12 mouse cellular contexts compared by ENCODE assay signal in genomic region chr10:67061823-67062222, GRCm38 (mm10). TPM values are rescaled to one million over a fixed set of nuclear protein-coding genes. Genes with fewer than 3 reads are reported as not detected.
A peak's percentile ranks its signal among the peaks of the same experiment; 100 is the strongest.
DNase-seq lines count a peak whose midpoint lies in the region; ATAC-seq and TF ChIP-seq lines count a peak whose summit lies in the region.
"Had no signal": no experiment of that assay in that cellular context is flagged by ENCODE, and none has a peak within 500 bp of the region (broad histone marks: within the 10 kb centered on the region; RNA-seq: fewer than 3 reads in every experiment).

No protein-coding gene starts in this region.

- H3K9ac ChIP-seq in heart, embryonic 15.5 days, result no peak overlapping the region
- no peak overlapping the region for H3K9ac ChIP-seq in hindbrain, embryonic 11.5 days (ENCODE audit: low read depth, low read length)
- no peak overlapping the region for H3K9ac ChIP-seq in midbrain, embryonic 14.5 days (replicated peaks; ENCODE audit: low read length)
- H3K9ac ChIP-seq: liver, embryonic 14.5 days had no signal

- no peaks in the 10 kb centered on the region for H3K9me3 ChIP-seq in heart, embryonic 15.5 days (replicated peaks)
- H3K9me3 ChIP-seq in hindbrain, embryonic 11.5 days (ENCODE audit: control insufficient read depth, low read length), result no peaks in the 10 kb centered on the region
- H3K9me3 ChIP-seq in midbrain, embryonic 14.5 days (ENCODE audit: control insufficient read depth, low read length), result no peaks in the 10 kb centered on the region
- H3K9me3 ChIP-seq: G1E had no signal

- no peak overlapping the region for H3K4me3 ChIP-seq in heart, embryonic 15.5 days
- H3K4me3 ChIP-seq in cortical plate, adult 2 months (ENCODE audit: insufficient read depth, low read length), result no peak overlapping the region
- no peak overlapping the region for H3K4me3 ChIP-seq in hindbrain, embryonic 11.5 days (ENCODE audit: low read depth, low read length)
- H3K4me3 ChIP-seq in midbrain, embryonic 14.5 days (replicated peaks; ENCODE audit: low read depth, low read length), result no peak overlapping the region

- H3K4me1 ChIP-seq in heart, embryonic 15.5 days (replicated peaks), result peaks cover 45% of the 10 kb centered on the region
- H3K4me1 ChIP-seq in cortical plate, adult 2 months (ENCODE audit: control insufficient read depth, insufficient read depth, low read length), result peaks cover 1% of the 10 kb centered on the region; the same call in 1 of the 2 replicates
- peaks cover 3% of the 10 kb centered on the region; the same call in 1 of the 2 replicates for H3K4me1 ChIP-seq in hindbrain, embryonic 11.5 days (replicated peaks; ENCODE audit: control insufficient read depth, insufficient read depth, low read length)
- peaks cover 21% of the 10 kb centered on the region for H3K4me1 ChIP-seq in midbrain, embryonic 14.5 days (ENCODE audit: control insufficient read depth, insufficient read depth, low read length)

- no peak for DNase-seq in heart, postnatal 25 days (ENCODE audit: low spot score)
- DNase-seq in hindbrain, embryonic 11.5 days (ENCODE audit: low spot score), result no peak
- DNase-seq in midbrain, embryonic 14.5 days, result no peak
- no peak for DNase-seq in thymus, postnatal 10 days (ENCODE audit: low spot score in 2 of 2)
- DNase-seq in right cerebral cortex, postnatal 4 days, result no peak
- DNase-seq: adrenal gland, postnatal 25 days; kidney, adult 18-20 months had no signal

- H3K27ac ChIP-seq in heart, embryonic 15.5 days, result peak overlapping the region; percentile 29; the same call in 1 of the 2 replicates
- H3K27ac ChIP-seq in cortical plate, adult 2 months (ENCODE audit: insufficient read depth, low read length), result peak overlapping the region; percentile 91
- H3K27ac ChIP-seq in hindbrain, embryonic 11.5 days (ENCODE audit: low read depth, low read length), result no peak overlapping the region
- no peak overlapping the region; the same call in 1 of the 2 replicates for H3K27ac ChIP-seq in midbrain, embryonic 14.5 days (replicated peaks; ENCODE audit: low read depth, low read length)
- H3K27ac ChIP-seq: liver, embryonic 14.5 days had no signal

- 43% methylated on average over 4 of the region's 4 CpGs for WGBS in heart, embryonic 15.5 days
- WGBS in hindbrain, embryonic 11.5 days, result 64% methylated on average over 4 of the region's 4 CpGs
- WGBS in midbrain, embryonic 14.5 days, result 65% methylated on average over 4 of the region's 4 CpGs

- no peaks in the 10 kb centered on the region for H3K36me3 ChIP-seq in heart, embryonic 15.5 days
- H3K36me3 ChIP-seq in hindbrain, embryonic 11.5 days (ENCODE audit: control insufficient read depth, insufficient read depth, low read length), result no peaks in the 10 kb centered on the region
- H3K36me3 ChIP-seq in midbrain, embryonic 14.5 days (ENCODE audit: control insufficient read depth, insufficient read depth, low read length), result no peaks in the 10 kb centered on the region

- TF ChIP-seq CTCF in cortical plate, adult 2 months (IDR thresholded peaks at IDR 0.05; ENCODE audit: extremely low read depth, insufficient read depth, low read length), result no peak

- peak overlapping the region; percentile 17; the same call in 1 of the 2 replicates for H3K4me2 ChIP-seq in heart, embryonic 15.5 days
- no peak overlapping the region for H3K4me2 ChIP-seq in hindbrain, embryonic 11.5 days (replicated peaks; ENCODE audit: low read depth, low read length)
- peak overlapping the region; percentile 2; the same call in 1 of the 2 replicates for H3K4me2 ChIP-seq in midbrain, embryonic 14.5 days (ENCODE audit: low read length)

- intact Hi-C loops in heart, postnatal 25 days (cut with DNase I), result no loop called here

- TF ChIP-seq POLR2A in cortical plate, adult 2 months (IDR thresholded peaks at IDR 0.05; ENCODE audit: extremely low read depth, insufficient read depth, low read length), result no peak

- no peak for ATAC-seq in heart, embryonic 15.5 days (replicated peaks; ENCODE audit: insufficient number of reproducible peaks, insufficient read depth, low FRiP score, low read depth)
- 0 out of 2 replicates have a peak, but pooled peaks have one; percentile 34 for ATAC-seq in hindbrain, embryonic 11.5 days (ENCODE audit: low FRiP score)
- no peak for ATAC-seq in midbrain, embryonic 14.5 days (ENCODE audit: low FRiP score, low TSS enrichment)
- no peak for ATAC-seq in monocyte, adult 5-6 weeks (replicated peaks; ENCODE audit: insufficient number of reproducible peaks, low FRiP score, low TSS enrichment, poor library complexity, severe bottlenecking)

- no peaks in the 10 kb centered on the region for H3K27me3 ChIP-seq in heart, embryonic 15.5 days
- H3K27me3 ChIP-seq in hindbrain, embryonic 11.5 days (ENCODE audit: control insufficient read depth, insufficient read depth, low read length), result no peaks in the 10 kb centered on the region
- H3K27me3 ChIP-seq in midbrain, embryonic 14.5 days (ENCODE audit: control insufficient read depth, insufficient read depth, low read length), result no peaks in the 10 kb centered on the region

RNA-seq across cellular contexts. Expression of gene Jmjd1c, which starts 34.1 kb away (rescaled TPM):
- polyA plus RNA-seq in heart, embryonic 15.5 days (2015; fragmentation: Nextera tagmentation; extraction: Ambion mirVana), result 33.3 and 33.5 TPM in 2 replicates
- 10 to 100 TPM; 38.5 to 40.9 TPM for total RNA-seq in heart, postnatal 25 days (2021)
- polyA plus RNA-seq in cortical plate, adult 2 months (2012; rRNA removed), result 31.8 and 32.4 TPM in 2 replicates
- polyA plus RNA-seq in hindbrain, embryonic 11.5 days (2014; fragmentation: Nextera tagmentation; extraction: Ambion mirVana), result 55.0 and 63.8 TPM in 2 replicates
- 54.4 and 56.4 TPM in 2 replicates for polyA plus RNA-seq in midbrain, embryonic 14.5 days (2014; fragmentation: Nextera tagmentation; extraction: Ambion mirVana)
- total RNA-seq in monocyte, adult 5-6 weeks (2017), result 110 to 165 TPM (median 124 TPM) in 3 replicates

RNA-seq across cellular contexts. Expression of gene Reep3, which starts 34.9 kb away (rescaled TPM):
- 30.6 and 31.5 TPM in 2 replicates for polyA plus RNA-seq in heart, embryonic 15.5 days (2015; fragmentation: Nextera tagmentation; extraction: Ambion mirVana)
- 10 to 100 TPM; 21.4 to 22.9 TPM for total RNA-seq in heart, postnatal 25 days (2021)
- 23.5 and 26.4 TPM in 2 replicates for polyA plus RNA-seq in cortical plate, adult 2 months (2012; rRNA removed)
- polyA plus RNA-seq in hindbrain, embryonic 11.5 days (2014; fragmentation: Nextera tagmentation; extraction: Ambion mirVana), result 46.4 and 53.8 TPM in 2 replicates
- polyA plus RNA-seq in midbrain, embryonic 14.5 days (2014; fragmentation: Nextera tagmentation; extraction: Ambion mirVana), result 30.5 and 35.5 TPM in 2 replicates
- 12.9 to 19.6 TPM (median 19.1 TPM) in 3 replicates for total RNA-seq in monocyte, adult 5-6 weeks (2017)

Comparison
In these comparisons a context has a peak if more than half of its experiments do, and no peak if none do; other contexts are left out.
1. H3K27ac ChIP-seq: peak in heart, embryonic 15.5 days (single experiment) and cortical plate, adult 2 months (single experiment); none in hindbrain, embryonic 11.5 days (single experiment) and midbrain, embryonic 14.5 days (single experiment).